Mouse (Mus musculus) embryonic fibroblast, embryonic 13.5 days (primary cell): ENCODE measurements around the gene Trim43a. TPM values are rescaled to one million over a fixed set of nuclear protein-coding genes. Genes with fewer than 3 reads are reported as not detected.
"Not testable (repeated sequence)": the region's sequence is repeated elsewhere in the genome, so short reads cannot be mapped to it uniquely, and the experiment has no call there.

Experiments used
- H3K27ac ChIP-seq: 2 replicates; pipeline ENCODE4 v1.5.1; 2012; ENCODE audit warnings: low read length, control low read depth, inconsistent platforms; ENCODE audit not compliant: insufficient read depth
- H3K4me1 ChIP-seq: 2 replicates; pipeline ENCODE4 v1.6.1; 2011; ENCODE audit warnings: low read length; ENCODE audit not compliant: control insufficient read depth, insufficient read depth
- H3K4me3 ChIP-seq: 2 replicates; pipeline ENCODE4 v1.5.1; 2011; ENCODE audit warnings: mild to moderate bottlenecking, control low read depth, low read length; ENCODE audit not compliant: insufficient read depth
- CTCF ChIP-seq: IDR thresholded peaks from 2 replicates; pipeline ENCODE4 v1.5.1; 2011; ENCODE audit warnings: mild to moderate bottlenecking, control low read depth, low read length, moderate library complexity, borderline replicate concordance; ENCODE audit not compliant: insufficient read depth
- POLR2A ChIP-seq: IDR thresholded peaks from 2 replicates; pipeline ENCODE4 v1.6.1; 2011; ENCODE audit warnings: low read depth, mild to moderate bottlenecking, control low read depth, low read length, moderate library complexity
- polyA plus RNA-seq: library from polyadenylated mRNA; stranded (reverse); fragments of >200 nt; gene quantifications from 2 replicates; pipeline ENCODE4 v1.2.4, GENCODE M21; 2011; ENCODE audit warnings: low read depth; ENCODE audit not compliant: missing spikeins, insufficient read length

Gene Trim43a
- not detected in 2 replicates for polyA plus RNA-seq

DNA sequence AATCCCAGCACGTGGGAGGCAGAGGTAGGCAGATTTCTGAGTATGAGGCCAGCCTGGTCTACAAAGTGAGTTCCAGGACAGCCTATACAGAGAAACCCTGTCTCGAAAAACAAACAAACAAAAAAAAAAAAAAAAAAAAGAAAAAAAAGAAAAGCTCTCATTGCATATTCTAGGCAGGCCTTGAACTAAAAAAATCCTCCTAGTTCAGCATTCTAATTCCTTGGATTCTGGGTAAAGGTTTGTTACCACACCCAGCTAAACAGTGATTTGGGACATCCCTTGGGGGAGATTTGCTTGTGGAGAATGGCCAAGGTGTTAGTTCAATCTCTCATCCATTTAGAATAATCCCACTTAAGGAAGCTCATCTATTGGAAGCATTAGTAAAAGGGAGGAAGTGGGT lies at the start of gene Trim43a:
Trim43a (plus strand) TSS at position 301 of the 400 bp plus-strand sequence.
- not testable (repeated sequence) for H3K27ac ChIP-seq, H3K4me3 ChIP-seq, H3K4me1 ChIP-seq

DNA sequence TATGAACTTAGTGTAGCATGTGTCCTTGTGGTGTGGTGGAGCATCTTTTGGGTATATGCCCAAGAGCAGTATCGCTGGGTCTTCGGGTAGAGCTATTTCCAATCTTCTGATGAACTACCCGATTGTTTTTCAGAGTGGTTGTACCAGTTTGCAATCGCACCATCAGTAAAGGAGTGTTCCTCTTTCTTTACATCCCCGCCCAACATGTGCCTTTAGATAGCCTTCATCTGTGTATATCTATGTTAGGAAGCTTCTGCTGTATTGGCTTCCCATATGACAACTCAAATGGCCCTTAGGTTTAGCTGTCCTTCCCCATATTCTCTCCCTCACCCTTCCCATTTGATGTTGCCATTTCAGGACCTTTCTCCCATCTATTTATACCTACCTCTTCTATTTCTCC lies 46.6 kb upstream of the Trim43a start:
- Histone ChIP-seq H3K4me1 (no peaks in the 10 kb centered on the region; the same call in 1 of the 2 replicates), H3K4me3 (no peak overlapping the region), H3K27ac (no peak overlapping the region)
- TF ChIP-seq POLR2A = no peak
- TF ChIP-seq CTCF = no peak

DNA sequence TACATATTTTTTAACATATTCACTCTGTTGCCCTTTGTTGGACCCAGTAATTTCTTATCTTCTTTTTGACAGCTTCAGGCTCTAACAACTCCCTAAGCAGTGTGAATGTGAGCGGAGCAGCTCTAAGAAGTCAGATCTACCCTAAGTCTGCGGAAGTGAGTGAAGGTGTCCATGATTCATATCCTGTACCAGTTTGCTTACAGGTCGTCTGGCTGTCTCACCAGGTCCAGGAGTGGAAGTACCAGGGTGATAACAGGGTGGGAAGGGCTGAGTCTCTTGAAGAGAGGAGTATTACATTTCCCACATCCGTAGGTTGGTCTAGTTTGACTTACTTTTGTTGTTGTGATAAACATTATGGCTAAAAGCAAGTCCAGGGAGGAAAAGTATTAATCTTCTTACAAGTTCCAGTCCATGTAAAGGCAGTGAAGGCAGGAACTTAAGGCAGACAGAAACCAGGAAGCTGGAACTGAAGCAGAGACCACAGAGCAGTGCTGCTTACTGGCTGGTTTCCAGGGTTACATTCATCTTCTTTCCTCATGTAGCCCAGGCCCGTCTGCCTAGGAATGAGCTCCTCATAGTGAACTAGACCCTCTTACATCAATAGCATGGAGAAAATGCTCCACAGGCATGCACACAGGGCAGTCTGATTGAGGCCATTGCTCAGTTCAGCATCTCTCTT lies 41.0 kb upstream of the Trim43a start:
- Histone ChIP-seq H3K27ac (peak overlapping the region; percentile 41), H3K4me3 (no peak overlapping the region), H3K4me1 (no peaks in the 10 kb centered on the region)
- TF ChIP-seq POLR2A = no peak
- TF ChIP-seq CTCF = no peak

GRCm38 (mm10) chr9:88542816-88543215 lies 37.9 kb upstream of the Trim43a start:
- Histone ChIP-seq H3K4me1 (no peaks in the 10 kb centered on the region), H3K27ac (no peak overlapping the region), H3K4me3 (no peak overlapping the region)
- TF ChIP-seq POLR2A (no peak), CTCF (no peak)

DNA sequence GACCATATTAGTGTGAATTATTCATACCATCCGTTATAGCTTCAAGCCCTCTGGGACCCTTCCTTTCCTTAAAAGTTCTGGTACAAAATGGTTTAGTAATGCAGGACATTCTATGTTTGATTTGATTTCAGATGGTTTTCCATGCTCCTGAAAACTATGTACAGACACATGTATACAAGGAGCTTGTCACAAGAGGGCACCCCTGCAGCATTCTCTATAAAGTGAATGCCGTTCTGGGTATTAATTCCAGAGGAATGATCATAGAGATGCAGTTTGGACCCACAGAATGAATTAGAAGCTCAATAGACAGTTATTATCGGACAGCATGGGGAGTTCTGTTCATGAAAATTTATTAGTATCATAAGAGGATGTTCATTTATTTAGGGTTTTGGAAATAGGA lies 35.2 kb upstream of the Trim43a start:
- Histone ChIP-seq H3K4me3 (no peak overlapping the region), H3K27ac (no peak overlapping the region), H3K4me1 (no peaks in the 10 kb centered on the region)
- TF ChIP-seq POLR2A (no peak), CTCF (no peak)

GRCm38 (mm10) chr9:88546166-88546565 lies 34.5 kb upstream of the Trim43a start:
- TF ChIP-seq POLR2A = no peak
- Histone ChIP-seq H3K27ac (no peak overlapping the region), H3K4me1 (no peaks in the 10 kb centered on the region), H3K4me3 (no peak overlapping the region)

GRCm38 (mm10) chr9:88546657-88547056 lies 34.0 kb upstream of the Trim43a start:
- Histone ChIP-seq H3K27ac (no peak overlapping the region), H3K4me1 (no peaks in the 10 kb centered on the region), H3K4me3 (no peak overlapping the region)
- TF ChIP-seq CTCF = no peak
- TF ChIP-seq POLR2A = no peak

GRCm38 (mm10) chr9:88547270-88547669 lies 33.4 kb upstream of the Trim43a start:
- Histone ChIP-seq H3K4me3 (peak overlapping the region; percentile 97), H3K27ac (peak overlapping the region; percentile 49; the same call in 1 of the 2 replicates), H3K4me1 (no peaks in the 10 kb centered on the region)
- TF ChIP-seq POLR2A (no peak), CTCF (no peak)

DNA sequence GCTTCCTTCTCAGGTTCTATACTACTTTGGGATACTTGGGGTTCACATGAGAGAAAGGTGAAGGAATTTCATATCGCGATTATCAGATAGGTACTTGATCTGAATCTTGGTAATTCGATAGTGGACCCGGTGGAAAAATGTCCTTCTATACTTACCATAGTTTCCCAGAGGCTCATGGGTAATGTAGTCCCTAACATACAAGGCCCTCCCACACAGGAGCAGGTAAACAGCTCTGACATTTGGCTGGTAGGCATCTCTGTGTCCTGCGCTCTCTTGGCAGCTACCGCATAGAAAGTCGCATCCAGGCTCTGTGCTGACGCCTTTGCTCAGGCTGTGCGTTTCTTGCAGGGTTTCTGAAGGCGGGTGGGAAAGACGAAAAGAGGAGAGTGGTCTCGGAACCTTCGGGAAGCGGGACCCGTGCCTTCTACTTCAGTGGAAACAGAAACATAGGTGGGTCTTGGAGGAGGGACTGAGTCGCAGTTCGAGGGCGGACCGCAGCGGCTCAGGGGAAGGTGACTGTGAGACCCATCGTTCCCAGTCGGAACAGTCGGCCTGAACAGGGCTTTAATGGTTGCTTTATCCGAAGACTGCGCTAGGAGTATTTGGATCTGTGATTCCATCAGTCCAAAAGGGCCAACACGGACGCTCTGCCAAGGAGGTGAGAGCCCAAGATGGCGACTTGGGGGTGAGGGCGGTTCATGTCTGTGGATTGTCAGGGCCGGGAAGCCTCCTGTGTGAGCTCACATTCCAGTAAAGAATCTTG lies 32.7 kb upstream of the Trim43a start, which contains the start of gene Zfp949:
Zfp949 (plus strand) TSS at position 170 of the 763 bp plus-strand sequence.
- no peaks in the 10 kb centered on the region for H3K4me1 ChIP-seq
- peak within 1 kb of the TSS; percentile 83 for H3K27ac ChIP-seq
- TF ChIP-seq CTCF = no peak
- peak; percentile 64 for TF ChIP-seq POLR2A
- H3K4me3 ChIP-seq = peak within 1 kb of the TSS; percentile 97

DNA sequence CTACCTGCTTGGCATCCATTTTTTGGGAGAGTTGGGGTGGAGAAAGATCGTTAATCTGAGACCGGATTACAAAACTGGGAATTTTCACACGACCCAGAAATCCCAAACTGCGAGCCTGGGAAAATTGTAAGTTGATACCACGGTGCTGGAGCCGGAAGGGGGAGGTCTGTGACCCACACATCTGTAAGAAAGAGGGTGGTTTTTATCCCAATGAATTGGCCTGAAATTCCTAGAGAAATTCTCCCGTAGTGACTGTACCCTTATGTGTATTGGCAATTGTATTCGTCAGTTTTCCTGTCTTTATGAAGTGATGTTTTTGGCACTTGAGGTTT lies 32.1 kb upstream of the Trim43a start:
- peak overlapping the region; percentile 83 for H3K27ac ChIP-seq
- no peak for TF ChIP-seq POLR2A
- TF ChIP-seq CTCF = no peak

DNA sequence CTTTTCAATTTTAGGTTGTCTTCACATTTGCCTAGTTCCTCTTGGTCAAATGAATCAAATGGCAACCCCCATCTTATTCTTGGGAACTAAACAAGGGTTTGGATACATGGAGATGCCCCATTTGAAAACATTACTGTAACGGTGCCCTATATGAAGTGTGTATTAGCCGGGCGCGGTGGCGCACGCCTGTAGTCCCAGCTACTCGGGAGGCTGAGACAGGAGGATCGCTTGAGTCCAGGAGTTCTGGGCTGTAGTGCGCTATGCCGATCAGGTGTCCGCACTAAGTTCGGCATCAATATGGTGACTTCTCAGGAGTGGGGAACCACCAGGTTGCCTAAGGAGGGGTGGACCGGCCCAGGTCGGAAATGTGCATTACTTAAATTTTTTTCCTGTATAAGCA lies 27.6 kb upstream of the Trim43a start:
- Histone ChIP-seq H3K4me3 (no peak overlapping the region), H3K27ac (no peak overlapping the region), H3K4me1 (no peaks in the 10 kb centered on the region)
- TF ChIP-seq POLR2A = no peak
- TF ChIP-seq CTCF = no peak

More for the DNA sequence above, 32.1 kb upstream of the Trim43a start:
- H3K4me1 ChIP-seq = no peaks in the 10 kb centered on the region
- peak overlapping the region; percentile 97 for H3K4me3 ChIP-seq
